Mouse (Mus musculus) layer of hippocampus, adult 9-10 months (tissue): ENCODE data around the gene Frmd4a.

Experiments used
- DNase-seq: peaks from one replicate; pipeline ENCODE4 v3.0.0; 2022; ENCODE audit warnings: low spot score

The Frmd4a gene

DNA sequence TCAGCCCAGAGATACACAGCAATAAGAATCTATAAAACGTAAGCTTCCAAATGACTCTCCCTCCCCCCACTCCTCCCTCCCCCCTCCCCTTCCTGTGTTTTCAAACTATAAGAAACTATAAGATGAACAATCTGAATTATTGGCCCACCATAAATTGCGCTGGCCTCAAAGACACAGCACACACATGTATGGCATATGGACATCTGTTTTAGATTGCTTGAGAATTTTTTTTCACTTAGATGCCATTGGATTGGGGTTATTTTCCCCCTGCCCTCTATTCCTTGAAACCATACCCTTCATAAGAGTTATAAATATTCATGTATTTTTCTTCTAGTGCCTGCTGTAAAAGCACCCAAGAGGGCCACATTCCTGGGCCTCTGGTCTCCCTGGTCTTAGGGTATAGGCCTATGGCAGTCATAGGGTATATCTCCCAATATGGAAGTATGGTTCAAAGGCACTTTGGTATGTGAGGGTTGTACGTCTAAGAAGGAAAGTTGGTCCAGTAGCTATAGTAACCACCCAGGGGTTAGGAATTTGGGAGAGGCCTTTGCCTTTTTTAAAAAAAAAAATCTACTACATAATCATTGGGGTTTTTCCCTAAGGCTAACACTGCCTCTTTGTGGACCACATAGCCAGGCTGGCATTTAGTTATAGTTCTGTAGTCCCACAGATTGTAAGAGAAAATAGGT lies 322.2 kb downstream of the Frmd4a start:
- no peak for DNase-seq

DNA sequence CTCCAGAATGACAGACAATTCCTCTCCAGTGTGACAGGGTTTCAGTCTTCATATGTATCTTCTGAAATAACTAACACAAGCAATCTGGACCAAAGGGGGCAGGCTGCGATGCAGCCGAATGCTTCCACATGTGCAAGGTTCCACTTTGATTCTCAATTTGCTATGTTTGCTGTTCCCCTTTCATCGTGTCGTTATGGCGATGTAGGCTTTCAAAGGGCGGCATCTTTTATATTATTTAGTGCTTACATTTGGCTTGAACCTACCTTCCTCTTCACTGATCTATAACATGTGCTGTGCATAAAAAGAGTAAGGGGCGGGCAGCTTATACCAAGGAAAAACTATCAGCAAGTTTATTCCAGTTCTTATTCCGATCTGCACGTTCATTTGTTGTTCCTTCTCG lies 322.9 kb downstream of the Frmd4a start:
- no peak for DNase-seq

DNA sequence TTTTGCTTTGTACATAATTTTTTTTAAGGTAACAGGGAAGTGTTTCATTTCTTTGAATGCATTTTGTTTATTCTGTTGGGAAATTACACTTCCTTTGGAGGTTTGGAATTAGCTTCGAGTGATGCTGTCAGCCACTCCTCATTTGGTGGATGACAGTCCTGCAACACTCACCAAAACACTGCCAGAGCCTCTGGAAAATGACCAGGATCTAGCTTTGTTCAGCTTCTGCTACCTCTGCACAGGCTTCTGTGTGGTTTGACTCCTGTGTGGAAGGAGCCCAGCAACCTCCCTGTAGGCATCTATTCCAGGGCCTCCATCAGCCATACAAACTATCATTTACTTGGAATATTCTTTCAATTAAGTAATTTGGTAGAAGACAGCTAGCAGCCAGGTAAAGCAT lies 323.6 kb downstream of the Frmd4a start:
- DNase-seq: no peak

DNA sequence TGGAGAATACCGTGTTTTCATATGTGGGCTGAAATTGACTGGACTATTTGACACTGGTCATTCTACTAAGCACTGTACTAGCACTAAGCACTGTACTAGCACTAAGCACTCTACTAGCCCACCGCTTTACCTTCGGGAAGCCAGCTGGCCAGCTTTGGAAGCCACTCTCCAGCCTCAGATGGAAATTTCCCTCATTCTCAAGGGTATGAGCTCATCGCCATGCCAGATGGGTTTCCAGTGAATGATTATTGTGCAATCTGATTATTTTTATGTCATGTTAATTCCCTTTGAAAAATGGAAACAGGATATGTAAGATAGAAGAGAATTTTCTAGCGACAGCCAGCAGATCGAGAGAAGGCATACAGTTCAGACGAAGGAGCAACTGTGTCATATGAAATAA lies 324.5 kb downstream of the Frmd4a start:
- no peak for DNase-seq

DNA sequence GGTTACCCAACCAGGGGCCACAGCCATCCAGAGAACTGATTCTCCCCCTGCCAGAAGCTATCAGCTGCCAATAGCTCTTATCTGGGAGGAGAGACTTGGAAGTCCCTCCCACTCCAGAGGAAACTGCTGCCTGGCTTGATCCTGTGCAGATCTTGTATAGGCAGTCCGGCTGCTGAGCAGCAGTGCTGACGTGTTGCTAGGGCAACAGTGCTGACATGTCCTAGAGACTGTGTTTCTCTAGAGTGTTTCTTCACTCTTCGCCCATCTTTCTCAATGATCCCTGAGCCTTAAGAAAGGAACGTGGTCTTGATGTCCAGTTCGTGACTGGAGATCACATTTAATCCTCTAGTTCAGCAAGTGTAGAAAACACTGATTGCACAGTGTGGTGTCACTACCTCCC lies 326.9 kb downstream of the Frmd4a start:
- no peak for DNase-seq

DNA sequence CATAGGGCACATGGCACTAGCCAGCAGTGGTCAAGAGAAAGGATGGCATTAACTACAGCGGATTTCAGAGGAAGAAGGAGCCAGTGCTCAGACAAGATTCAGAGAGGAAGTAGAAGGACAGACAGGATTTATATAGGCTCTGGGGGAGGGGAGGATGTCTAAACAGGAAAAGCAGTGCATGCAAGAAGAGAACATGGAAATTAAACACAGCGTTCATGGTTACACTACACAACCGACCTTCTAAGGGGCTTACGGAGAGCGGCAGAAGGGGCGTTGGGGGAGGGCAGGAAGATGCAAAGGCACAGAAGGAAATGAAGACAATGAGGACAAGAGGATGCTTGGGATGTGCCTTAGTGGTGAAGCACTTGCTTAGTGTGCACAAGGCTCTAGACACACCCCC lies 328.7 kb downstream of the Frmd4a start:
- DNase-seq: no peak

DNA sequence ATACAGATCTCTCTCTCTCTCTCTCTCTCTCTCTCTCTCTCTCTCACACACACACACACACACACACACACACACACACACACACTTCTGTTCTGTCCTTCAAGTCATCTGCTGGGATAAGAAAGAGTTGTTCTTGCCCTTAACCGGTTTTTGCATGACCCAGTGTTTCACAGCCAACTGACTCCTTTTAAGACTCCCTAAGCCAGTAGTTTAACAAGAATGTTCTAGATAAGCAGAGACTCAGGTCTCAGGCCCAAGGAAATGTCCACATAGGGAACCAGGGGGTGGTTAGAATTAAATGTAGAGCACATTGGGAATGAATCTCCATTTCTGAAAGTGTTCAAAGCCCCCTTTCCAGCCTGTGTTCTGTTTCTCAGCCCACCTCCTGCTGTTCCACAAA lies 329.4 kb downstream of the Frmd4a start:
- DNase-seq: no peak

DNA sequence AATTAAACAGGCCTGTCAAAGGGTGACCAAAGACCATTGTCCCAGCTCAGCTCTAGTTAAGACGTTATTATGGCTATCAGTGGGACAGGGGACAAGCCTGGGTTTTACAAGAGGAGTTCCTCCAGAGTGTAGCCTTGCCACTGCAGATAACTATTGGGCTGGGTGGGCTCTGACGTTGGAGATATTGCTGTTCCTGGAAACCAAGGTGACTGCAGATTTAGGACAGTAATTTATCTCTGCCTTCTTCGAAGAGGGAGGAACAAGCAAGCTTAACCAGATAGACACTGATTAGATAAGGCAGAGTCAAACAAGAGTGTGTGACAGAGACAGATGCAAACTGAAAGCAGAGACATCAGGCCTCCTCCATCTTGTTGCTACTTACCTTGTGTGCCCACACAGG lies 330.3 kb downstream of the Frmd4a start:
- DNase-seq: no peak

DNA sequence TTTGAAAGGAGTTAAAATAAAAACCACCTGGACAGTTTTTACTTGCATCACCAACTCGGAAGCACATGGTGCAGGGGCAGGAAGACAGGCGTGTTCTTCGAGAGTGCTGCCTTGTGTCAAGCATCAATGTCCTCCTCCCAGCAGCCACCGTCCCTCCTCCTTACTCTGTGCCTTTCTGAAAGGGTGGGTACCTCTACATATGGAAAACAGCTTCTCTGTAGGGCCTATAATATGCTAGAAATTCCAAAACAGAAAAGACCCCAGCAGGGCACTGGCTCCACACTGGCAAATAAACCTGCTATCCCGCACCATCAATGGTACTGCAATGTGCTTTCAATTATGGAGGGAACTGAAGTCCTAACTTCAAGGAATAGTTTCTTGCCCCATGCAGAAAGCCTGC lies 331.0 kb downstream of the Frmd4a start:
- no peak for DNase-seq

DNA sequence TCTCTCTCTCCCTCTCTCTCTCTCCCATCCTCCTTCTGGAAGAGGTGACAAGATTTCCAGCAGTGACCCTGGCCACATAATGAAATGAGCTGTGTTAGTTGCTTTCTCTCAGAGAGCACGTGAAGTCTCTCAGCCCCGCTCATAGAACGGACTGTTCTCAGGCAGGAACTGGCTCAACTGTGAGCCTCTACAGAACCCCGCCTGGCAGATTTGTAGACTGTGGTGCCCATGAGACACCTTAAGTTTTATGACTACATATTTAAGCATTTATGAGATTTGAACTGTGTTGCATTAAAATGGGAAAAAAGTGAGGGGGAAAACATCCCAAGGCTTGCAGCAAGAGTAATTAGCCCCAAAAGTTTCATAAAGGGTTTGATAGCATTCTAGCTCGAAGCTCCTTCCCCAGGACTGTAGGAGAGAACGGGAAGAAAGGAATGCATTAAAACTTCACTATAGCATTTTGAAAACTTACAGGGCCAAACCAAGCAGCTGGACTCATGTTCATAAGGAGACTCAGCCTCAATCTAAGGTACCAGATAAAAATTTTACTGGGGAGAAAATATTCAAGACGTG lies 339.4 kb downstream of the Frmd4a start:
- no peak for DNase-seq

DNA sequence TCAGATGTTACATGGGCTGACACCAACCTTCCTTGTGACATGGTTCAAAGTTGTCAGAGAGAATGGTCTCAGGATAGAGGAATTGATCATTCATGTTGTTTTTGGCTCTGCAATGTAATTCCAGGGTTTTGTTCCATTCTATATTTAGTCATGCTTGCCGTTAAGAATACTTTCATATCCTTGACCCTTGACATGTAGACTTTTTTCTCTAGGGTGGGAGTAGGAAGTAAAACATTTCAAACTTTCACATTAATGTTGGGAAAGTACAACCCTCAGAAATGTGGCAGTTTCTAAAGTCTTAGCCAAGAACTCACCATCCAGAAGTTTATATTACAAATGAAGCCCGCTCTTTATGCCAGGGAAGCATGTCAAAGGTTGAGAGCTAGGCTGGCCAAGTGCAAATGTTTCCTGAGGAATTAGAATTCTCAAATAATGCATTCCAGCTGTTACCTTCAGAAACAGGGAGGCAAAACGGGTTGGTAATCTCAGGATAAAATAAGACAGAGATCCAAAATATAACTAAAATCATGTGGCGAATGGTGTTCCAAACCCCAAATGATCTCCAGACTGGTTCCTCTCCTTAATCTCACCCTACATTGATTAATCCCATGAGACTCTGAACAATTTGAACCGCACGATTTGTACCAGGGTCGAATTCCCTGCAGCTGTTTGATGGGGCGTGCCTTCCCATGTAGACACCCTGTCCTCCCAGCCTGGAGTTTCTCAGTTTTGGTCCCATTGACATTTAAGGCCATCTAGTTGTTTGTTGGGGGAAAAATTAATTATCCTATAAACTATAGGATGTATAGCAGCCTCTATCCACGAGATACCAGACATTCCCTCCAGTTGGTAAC lies 344.7 kb downstream of the Frmd4a start:
- DNase-seq: no peak

DNA sequence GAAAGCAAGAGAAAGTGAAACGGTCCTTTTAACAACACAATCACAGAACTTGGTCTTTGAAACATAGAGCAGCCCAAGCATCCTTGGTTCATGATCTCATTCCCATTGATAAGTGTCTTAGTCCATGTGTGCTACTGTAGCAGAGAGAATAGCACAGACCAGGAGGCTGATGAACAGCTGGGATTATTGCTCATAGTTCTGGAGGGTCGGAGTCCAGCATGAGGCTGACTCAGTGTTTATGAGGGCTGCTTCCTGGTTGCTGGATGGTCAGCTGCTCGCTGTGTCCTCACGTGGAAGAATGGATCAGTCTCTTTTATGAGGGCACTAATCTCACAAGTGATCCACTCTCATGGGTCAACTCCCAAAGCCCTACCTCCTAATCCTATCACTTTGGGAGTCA lies 347.4 kb downstream of the Frmd4a start:
- DNase-seq: no peak

DNA sequence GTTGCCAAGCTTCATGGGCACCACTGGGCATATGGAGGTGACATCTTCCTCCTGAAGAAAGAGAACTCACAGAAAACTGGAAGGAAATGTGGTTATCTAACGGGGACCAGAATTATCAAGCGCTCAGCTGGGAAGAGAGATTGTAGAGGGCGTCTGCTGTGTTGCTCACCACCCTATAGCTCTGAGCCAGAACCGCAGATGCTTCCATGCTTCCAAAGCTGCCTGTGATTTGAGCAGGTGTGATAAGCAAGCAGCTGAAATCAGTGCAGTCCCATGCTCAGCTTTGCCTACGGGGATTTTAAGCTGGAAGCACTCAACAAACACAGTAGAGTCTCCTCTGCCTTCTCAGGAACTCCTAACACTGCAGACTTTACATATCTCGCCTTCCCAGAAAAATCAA lies 351.0 kb downstream of the Frmd4a start:
- no peak for DNase-seq

DNA sequence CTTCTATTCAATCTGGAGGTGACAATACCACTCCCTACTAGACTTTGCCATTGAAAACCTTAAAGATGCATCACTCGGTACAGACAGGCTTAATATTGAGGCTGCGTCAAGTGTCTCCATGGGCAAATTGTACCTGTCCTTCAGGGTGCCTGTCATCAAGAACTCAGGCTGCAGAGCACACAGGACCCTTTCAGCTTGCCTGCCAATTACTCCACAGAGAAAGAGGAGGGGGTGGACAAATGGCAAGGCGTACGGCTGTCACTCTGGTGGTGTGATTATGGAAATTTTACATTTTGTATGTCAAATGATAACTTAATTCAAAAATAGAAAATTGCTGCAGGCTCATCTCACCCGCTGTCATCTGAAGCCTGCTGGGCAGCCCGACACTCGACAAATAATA lies 353.0 kb downstream of the Frmd4a start:
- no peak for DNase-seq

DNA sequence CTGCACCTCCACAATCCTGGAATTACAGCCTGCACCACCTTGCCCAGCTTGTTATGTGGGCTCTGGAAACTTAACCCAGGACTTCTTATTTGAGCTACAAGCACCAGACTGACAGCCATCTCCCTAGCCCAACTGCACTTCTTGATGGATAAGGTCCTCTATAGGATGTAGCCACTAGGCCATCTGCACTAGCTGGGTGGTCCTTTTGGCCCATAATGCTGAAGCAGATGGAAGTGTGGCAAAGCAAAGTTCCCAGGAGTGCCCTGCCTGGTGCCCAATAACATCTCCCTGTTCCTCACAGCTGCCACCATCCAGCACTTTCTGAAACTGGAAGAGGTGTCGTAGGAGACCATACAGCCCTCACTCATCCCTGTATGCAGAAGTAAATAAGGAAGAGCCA lies 353.8 kb downstream of the Frmd4a start:
- no peak for DNase-seq

DNA sequence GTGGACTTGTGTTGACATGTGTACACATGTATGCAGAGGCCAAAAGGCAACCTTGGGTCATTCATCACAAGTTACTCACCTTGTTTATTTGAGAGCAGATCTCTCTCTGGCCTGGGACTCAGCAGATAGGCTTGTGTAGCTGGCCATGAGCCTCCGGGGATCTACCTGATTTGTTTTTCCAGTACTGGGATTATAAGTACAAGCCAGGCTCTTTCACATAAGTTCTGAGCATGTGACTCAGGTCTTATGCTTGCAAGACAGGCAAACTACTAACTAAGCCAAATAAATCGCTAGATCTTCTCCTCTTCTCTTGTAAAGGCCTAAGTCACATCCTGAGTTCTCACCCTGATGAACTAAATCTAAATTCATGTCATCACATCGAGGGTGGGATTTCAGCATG lies 361.3 kb downstream of the Frmd4a start:
- no peak for DNase-seq

DNA sequence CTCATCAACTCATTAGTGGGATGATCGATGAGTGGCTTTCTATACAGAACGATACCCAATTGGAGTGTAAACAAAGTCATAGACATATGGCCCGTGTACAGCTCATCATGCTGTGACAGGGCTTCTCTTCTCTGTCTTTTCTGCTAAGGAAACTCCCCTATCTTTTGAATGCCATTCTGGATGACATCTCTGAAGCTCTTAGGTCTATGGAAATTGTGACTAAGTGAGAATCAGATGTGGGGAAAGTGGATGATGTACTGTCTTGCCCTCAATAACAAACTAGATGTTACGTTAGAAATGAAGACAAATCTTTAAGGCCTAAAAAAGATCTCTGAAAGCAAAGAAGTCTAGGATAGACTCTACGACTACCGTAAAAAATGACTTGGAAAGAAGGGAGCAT lies 362.9 kb downstream of the Frmd4a start:
- no peak for DNase-seq

DNA sequence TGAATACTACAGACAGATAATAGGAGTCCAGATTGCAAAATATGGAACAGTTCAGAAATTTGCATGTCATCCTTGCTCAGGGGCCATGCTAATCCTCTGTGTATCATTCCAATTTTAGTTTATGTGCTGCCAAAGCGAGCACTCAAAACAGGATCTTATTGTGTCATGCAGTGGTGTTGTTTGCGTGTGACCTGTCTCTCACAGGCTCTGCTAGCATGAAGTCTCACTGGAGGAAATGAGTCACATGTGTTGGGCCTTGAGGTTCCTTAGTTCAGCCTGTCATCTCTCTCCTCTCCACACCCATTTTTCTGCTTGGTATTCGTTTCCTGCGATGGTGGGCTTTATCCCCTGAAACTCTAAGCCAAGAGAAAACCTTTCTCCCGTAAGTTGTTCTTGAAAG lies 363.4 kb downstream of the Frmd4a start:
- DNase-seq: no peak

DNA sequence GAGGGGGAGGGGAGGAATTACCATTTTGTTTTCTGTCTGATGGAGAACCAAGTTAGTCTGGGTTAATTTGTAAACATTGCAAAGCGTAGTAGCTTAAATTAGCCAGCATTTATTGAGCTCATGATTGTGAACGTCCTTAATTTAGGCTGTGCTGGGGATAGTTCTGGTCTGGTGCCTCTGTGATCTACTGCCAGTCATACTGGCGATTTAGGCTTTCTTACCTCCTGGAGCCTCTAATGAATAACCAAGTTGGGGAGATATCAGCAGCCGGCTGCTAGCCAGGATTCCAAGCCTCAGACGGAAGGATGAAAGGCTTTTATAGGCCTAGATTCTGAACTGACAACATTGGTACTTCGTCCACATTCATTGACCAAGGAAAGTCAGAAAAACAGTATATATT lies 369.0 kb downstream of the Frmd4a start:
- no peak for DNase-seq

DNA sequence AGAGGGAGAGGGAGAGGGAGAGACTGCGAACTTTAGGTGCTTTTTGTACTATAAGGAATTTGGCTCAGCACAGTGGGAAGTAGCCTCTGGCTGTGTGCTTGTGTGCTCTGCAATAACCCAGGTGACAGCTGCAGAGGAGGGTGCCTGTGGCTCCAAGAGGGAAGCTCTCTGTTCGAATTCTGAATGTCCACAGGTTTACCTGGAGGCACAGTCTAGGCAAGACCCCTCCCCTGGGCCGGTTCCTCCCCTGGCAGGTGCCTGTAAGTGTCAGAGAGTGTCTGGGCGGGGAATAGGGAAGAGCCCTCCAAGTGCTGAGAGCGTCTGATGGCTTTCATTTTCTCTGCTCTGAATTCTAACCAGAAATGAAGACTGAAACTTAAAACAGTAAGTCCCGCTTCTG lies 371.8 kb downstream of the Frmd4a start:
- DNase-seq: no peak

DNA sequence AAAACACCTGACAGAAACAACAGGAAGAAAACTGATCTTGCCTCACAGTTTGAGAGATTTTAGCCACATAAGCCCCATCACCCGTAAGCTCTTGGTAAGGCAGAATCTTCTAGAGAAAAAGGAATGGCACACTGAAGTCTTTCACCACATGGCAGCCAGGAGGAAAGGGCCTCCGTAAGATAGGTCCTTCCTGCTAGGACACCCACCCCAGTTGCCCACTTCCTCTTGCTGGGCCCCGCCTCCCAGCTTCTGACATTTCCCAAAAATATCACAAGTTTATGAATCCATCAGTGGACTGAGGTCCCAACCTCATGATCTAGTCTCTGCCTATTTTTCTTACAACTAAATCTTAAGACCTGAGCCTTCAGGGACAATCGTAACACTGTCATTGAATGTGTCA lies 373.6 kb downstream of the Frmd4a start:
- no peak for DNase-seq

DNA sequence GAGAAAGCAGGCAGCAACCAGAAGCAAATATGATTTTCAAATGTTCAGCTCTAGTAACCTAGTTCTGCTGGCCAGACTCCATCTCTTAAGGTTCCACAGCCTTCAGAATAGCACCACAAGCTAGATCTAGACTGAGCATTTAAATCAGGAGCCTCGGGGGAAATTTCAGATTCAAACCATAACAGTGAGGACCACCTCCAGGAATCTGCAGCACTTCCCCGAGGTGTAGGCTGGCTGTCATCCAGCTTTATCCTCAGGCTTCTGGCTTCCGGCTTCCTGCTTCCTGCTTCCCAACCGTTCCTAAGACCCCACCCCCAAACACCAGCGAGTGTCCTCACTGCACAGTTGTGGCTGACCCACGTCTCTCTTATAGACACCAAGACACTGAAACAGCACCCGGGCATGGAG lies 374.2 kb downstream of the Frmd4a start:
- DNase-seq: no peak

DNA sequence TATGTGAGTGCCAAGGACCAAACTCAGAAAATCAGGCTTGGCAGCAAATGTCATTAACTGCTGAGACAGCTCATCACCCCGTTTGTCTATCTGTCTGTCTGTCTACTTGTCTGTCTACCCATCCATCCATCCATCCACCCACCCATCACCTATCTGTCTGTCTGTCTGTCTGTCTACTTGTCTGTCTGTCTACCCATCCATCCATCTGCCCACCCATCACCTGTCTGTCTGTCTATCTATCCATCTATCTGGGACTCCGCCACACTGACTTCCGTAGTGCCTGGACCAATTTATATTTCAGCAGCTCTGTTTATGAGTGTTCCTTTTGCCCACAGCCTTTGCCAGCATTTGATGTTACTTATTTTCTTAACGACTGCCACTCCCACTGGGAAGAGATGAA lies 375.5 kb downstream of the Frmd4a start:
- no peak for DNase-seq

DNA sequence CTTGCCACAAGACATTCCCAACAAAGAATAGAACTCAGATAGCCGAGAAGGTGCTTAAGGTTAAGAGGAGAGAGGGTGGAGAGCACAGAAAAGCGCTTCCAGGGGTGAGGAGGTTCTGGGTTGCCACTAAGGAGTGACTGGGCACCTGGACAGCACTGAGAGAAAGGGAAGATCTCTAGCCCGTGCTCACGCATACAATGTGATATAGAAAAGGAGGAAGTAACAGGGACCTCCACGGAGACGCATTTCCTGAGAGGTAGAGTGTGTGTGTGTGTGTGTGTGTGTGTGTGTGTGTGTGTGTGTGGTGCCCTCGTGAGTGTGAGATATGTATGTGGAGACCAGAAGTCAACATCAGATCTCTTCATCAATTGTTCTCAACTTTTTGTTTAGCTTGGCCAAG lies 377.1 kb downstream of the Frmd4a start:
- DNase-seq: no peak
